Mouse (Mus musculus): ENCODE measurements around the gene Fut2. TPM values are rescaled to one million over a fixed set of nuclear protein-coding genes. Genes with fewer than 3 reads are reported as not detected.
A peak's percentile ranks its signal among the peaks of the same experiment; 100 is the strongest.

The Fut2 gene
- polyA plus RNA-seq, 1 experiment from 2014 or later: 0.86 TPM

GRCm38 (mm10) chr7:45701607-45702006, 35.4 kb upstream of the Fut2 start:
- Histone ChIP-seq H3K4me2 (peak overlapping the region; percentile 82), H3K9ac (peak overlapping the region; percentile 77; the same call in 1 of the 2 replicates), H3K27me3 (replicated peaks) (peaks cover 40% of the 10 kb centered on the region), H3K9me3 (no peaks in the 10 kb centered on the region), H3K27ac (replicated peaks) (no peak overlapping the region), H3K4me1 (peaks cover 49% of the 10 kb centered on the region), H3K4me3 (peak overlapping the region; percentile 51; the same call in 1 of the 2 replicates), H3K36me3 (no peaks in the 10 kb centered on the region)
- no peak for ATAC-seq (ENCODE audit: extremely low read depth, insufficient number of reproducible peaks, low FRiP score, low TSS enrichment)
- WGBS: 76% methylated on average over 11 of the region's 11 CpGs

- Histone ChIP-seq H3K9me3 (no peaks in the 10 kb centered on the region), H3K9ac (peak overlapping the region; percentile 77), H3K4me2 (peak overlapping the region; percentile 82), H3K27ac (replicated peaks) (peak overlapping the region; percentile 51), H3K27me3 (replicated peaks) (peaks cover 40% of the 10 kb centered on the region), H3K4me1 (peaks cover 44% of the 10 kb centered on the region), H3K36me3 (no peaks in the 10 kb centered on the region), H3K4me3 (peak overlapping the region; percentile 51)
- ATAC-seq (ENCODE audit: extremely low read depth, insufficient number of reproducible peaks, low FRiP score, low TSS enrichment): no peak
- 29% methylated on average over 11 of the region's 11 CpGs for WGBS
Measured at GRCm38 (mm10) chr7:45701072-45701471, 34.9 kb upstream of the Fut2 start.

GRCm38 (mm10) chr7:45700301-45701015, 34.3 kb upstream of the Fut2 start:
- H3K4me3 ChIP-seq: peak overlapping the region; percentile 51
- no peak for ATAC-seq (ENCODE audit: extremely low read depth, insufficient number of reproducible peaks, low FRiP score, low TSS enrichment)
- no peaks in the 10 kb centered on the region for H3K36me3 ChIP-seq
- peaks cover 40% of the 10 kb centered on the region for H3K27me3 ChIP-seq (replicated peaks)
- H3K9ac ChIP-seq: peak overlapping the region; percentile 76
- H3K4me2 ChIP-seq: peak overlapping the region; percentile 82
- no peaks in the 10 kb centered on the region for H3K9me3 ChIP-seq
- WGBS: 1% methylated on average over 20 of the region's 20 CpGs
- no peak overlapping the region for H3K27ac ChIP-seq (replicated peaks)
- H3K4me1 ChIP-seq: peaks cover 38% of the 10 kb centered on the region

DNA sequence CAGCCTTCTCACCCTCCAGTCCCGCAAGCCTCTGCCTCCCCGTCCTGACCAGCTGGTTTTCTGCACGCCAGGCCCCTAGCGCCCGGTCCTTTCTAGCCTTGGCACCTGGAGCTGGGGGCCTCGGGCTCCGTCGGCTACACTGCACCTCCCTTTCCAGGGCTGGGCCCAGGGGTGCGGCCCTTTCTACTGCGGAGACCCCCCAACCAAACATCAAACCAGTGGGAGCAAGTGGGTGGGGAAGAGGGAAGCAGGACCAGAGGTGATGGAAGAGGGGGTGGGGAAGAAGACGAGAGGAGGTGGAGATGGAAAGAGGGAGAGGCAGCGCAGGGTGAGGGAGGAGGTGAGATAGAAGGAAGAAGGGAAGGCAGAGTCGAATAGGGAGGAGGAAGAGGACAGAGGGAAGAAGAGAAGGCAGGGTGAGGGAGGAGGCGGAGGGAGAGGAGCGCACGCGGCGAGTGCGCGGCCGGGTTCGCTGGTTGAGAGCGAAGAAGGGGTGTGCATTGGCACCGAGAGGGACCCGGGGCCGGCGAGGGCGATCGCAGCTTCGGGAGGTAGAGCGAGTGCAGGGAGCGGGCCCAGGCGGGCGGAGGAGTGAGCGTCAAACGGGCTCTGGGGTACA, 33.4 kb upstream of the Fut2 start, which contains the start of gene Car11:
Gene Car11 (plus strand): TSS at position 321 of the 619 bp plus-strand sequence.
- H3K27ac ChIP-seq (replicated peaks): no peak within 1 kb of the TSS

DNA sequence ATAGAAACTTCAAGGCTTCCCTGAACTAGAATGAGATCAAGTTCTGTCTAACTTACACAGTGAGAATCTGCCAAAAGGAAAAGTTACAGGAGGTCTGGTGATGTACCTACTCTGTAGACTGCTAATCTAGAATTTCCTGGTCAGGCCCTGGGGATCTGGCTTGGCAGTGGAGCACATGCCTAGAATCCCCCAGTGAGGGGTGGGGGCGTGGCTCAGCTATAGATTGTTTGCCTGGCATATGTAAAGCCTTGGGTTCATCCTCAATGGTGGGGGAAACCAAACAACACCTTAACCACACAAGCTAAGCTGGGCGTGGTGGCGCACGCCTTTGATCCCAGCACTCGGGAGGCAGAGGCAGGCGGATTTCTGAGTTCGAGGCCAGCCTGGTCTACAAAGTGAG, 31.7 kb upstream of the Fut2 start:
- Histone ChIP-seq H3K4me1 (peaks cover 24% of the 10 kb centered on the region), H3K36me3 (no peaks in the 10 kb centered on the region), H3K4me3 (no peak overlapping the region), H3K27me3 (replicated peaks) (peaks cover 40% of the 10 kb centered on the region), H3K9ac (no peak overlapping the region), H3K27ac (replicated peaks) (no peak overlapping the region), H3K4me2 (no peak overlapping the region), H3K9me3 (no peaks in the 10 kb centered on the region)
- WGBS: 60% methylated on average over 6 of the region's 7 CpGs
- no peak for ATAC-seq (ENCODE audit: extremely low read depth, insufficient number of reproducible peaks, low FRiP score, low TSS enrichment)

More for the DNA sequence above, 33.4 kb upstream of the Fut2 start, which contains the start of gene Car11:
- Histone ChIP-seq H3K9me3 (no peaks in the 10 kb centered on the region), H3K27me3 (replicated peaks) (peaks cover 40% of the 10 kb centered on the region), H3K36me3 (no peaks in the 10 kb centered on the region), H3K4me2 (peak within 1 kb of the TSS; percentile 82), H3K9ac (peak within 1 kb of the TSS; percentile 76), H3K4me1 (peaks cover 35% of the 10 kb centered on the region), H3K4me3 (peak within 1 kb of the TSS; percentile 51)
- no peak for ATAC-seq (ENCODE audit: extremely low read depth, insufficient number of reproducible peaks, low FRiP score, low TSS enrichment)
- 2% methylated on average over 36 of the region's 36 CpGs for WGBS

DNA sequence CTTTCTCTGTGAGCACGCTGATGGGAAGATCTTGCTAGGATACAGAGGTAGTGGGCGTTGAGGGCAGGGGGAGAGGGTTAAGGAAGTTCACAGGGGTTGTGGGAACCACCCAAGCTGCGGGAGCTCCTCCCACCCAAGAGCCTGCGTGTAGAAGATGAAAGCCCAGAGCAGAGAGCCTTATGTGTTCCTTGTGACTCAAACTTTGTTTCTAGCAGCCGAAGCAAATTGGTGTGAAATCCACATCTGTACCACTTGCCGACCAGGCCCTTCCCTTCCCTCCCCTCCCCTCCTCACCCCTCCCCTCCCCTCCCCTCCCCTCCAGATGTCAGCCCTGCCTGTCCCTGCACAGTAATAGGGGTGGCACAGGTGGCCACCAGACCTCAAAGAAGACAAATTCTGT, 28.9 kb upstream of the Fut2 start:
- Histone ChIP-seq H3K4me2 (no peak overlapping the region), H3K36me3 (no peaks in the 10 kb centered on the region), H3K9ac (no peak overlapping the region), H3K4me1 (peaks cover 15% of the 10 kb centered on the region), H3K27me3 (replicated peaks) (peaks cover 25% of the 10 kb centered on the region), H3K9me3 (no peaks in the 10 kb centered on the region), H3K4me3 (no peak overlapping the region), H3K27ac (replicated peaks) (no peak overlapping the region)
- WGBS: 28% methylated on average over 6 of the region's 6 CpGs
- no peak for ATAC-seq (ENCODE audit: extremely low read depth, insufficient number of reproducible peaks, low FRiP score, low TSS enrichment)

DNA sequence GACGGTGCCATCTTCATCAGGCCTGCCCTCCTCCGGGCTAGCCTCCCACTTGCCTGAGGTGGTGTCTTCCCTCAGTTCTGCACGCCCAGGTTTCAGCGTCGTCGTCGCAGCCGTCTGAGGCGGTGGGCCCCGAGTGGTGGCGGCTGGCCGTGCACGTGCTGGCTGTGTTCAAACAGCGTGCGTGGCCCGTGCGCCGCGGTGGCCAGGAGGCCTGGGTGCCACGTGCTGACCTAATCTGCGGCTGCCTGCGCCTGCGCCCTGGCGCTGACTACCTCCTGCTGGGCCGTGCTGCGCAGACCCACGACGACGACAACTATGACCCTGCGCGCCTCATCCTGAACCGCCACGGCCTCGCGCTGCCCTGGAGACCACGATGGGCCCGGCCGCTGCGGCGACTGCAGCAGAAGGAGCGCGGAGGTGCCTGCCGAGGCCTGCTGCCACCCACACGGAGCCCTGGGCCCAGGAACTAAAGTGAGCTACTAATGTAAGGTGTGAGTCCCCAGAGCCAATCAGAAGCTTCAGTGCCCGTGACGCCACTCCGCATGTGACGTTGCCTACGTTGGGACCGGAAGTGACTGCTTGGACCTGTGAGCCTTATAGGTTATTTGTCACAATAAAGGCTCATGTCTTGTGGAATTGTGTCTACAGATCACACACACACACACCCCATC, 27.9 kb upstream of the Fut2 start, which contains the start of gene Sec1:
Gene Sec1 (minus strand): TSS at position 482 of the 671 bp plus-strand sequence.
- Histone ChIP-seq H3K4me2 (no peak within 1 kb of the TSS), H3K9me3 (no peaks in the 10 kb centered on the region), H3K4me1 (peaks cover 15% of the 10 kb centered on the region), H3K27ac (replicated peaks) (no peak within 1 kb of the TSS), H3K27me3 (replicated peaks) (peaks cover 15% of the 10 kb centered on the region), H3K4me3 (no peak within 1 kb of the TSS), H3K9ac (no peak within 1 kb of the TSS), H3K36me3 (no peaks in the 10 kb centered on the region)
- ATAC-seq (ENCODE audit: extremely low read depth, insufficient number of reproducible peaks, low FRiP score, low TSS enrichment): no peak
- WGBS: 86% methylated on average over 50 of the region's 50 CpGs

- no peak overlapping the region for H3K4me3 ChIP-seq
- H3K36me3 ChIP-seq: no peaks in the 10 kb centered on the region
- no peak for ATAC-seq (ENCODE audit: extremely low read depth, insufficient number of reproducible peaks, low FRiP score, low TSS enrichment)
- H3K9ac ChIP-seq: no peak overlapping the region
- H3K27ac ChIP-seq (replicated peaks): no peak overlapping the region
- H3K9me3 ChIP-seq: no peaks in the 10 kb centered on the region
- H3K27me3 ChIP-seq (replicated peaks): no peaks in the 10 kb centered on the region
- peaks cover 17% of the 10 kb centered on the region for H3K4me1 ChIP-seq
- 48% methylated on average over 2 of the region's 2 CpGs for WGBS
- no peak overlapping the region for H3K4me2 ChIP-seq
Measured at GRCm38 (mm10) chr7:45692364-45692763, 26.2 kb upstream of the Fut2 start.

- 0 out of 2 replicates have a peak, but pooled peaks cover 3% of the 10 kb centered on the region for H3K27me3 ChIP-seq (replicated peaks)
- H3K4me3 ChIP-seq: no peak overlapping the region
- 11% methylated on average over 11 of the region's 11 CpGs for WGBS
- H3K27ac ChIP-seq (replicated peaks): peak overlapping the region; percentile 58
- peak overlapping the region; percentile 6; the same call in 1 of the 2 replicates for H3K4me2 ChIP-seq
- H3K36me3 ChIP-seq: no peaks in the 10 kb centered on the region
- peaks cover 17% of the 10 kb centered on the region for H3K4me1 ChIP-seq
- no peaks in the 10 kb centered on the region for H3K9me3 ChIP-seq
- H3K9ac ChIP-seq: peak overlapping the region; percentile 60; the same call in 1 of the 2 replicates
- ATAC-seq (ENCODE audit: extremely low read depth, insufficient number of reproducible peaks, low FRiP score, low TSS enrichment): peak; percentile 10; the same call in 1 of the 2 replicates
Measured at GRCm38 (mm10) chr7:45689800-45690199, 23.6 kb upstream of the Fut2 start.

DNA sequence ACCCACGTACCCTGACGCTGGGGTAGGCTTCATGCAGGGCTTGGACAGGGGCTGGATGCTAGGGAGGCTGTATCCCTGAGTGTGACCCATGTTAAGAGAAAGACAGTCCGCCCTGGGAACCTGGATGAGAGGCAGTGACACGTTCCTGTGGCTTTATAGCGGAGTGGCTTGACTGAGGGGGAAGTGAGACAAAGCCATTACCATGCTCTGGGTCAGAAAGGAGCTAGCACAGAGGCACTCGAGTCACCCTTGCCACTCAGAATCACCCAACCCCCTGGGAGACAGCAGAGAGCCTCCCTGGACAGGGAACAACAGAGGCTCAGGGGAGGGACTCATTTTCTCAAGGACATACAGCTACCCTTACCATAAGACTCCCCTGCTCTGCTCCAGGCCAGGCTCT, 22.9 kb upstream of the Fut2 start:
- no peak overlapping the region for H3K4me2 ChIP-seq
- H3K4me3 ChIP-seq: no peak overlapping the region
- H3K9ac ChIP-seq: peak overlapping the region; percentile 60
- H3K27me3 ChIP-seq (replicated peaks): peaks cover 9% of the 10 kb centered on the region; the same call in 1 of the 2 replicates
- H3K36me3 ChIP-seq: no peaks in the 10 kb centered on the region
- H3K27ac ChIP-seq (replicated peaks): 0 out of 2 replicates have a peak overlapping the region, but pooled peaks have one; percentile 58
- H3K4me1 ChIP-seq: peaks cover 17% of the 10 kb centered on the region
- ATAC-seq (ENCODE audit: extremely low read depth, insufficient number of reproducible peaks, low FRiP score, low TSS enrichment): no peak
- no peaks in the 10 kb centered on the region for H3K9me3 ChIP-seq
- WGBS: 54% methylated on average over 6 of the region's 6 CpGs

DNA sequence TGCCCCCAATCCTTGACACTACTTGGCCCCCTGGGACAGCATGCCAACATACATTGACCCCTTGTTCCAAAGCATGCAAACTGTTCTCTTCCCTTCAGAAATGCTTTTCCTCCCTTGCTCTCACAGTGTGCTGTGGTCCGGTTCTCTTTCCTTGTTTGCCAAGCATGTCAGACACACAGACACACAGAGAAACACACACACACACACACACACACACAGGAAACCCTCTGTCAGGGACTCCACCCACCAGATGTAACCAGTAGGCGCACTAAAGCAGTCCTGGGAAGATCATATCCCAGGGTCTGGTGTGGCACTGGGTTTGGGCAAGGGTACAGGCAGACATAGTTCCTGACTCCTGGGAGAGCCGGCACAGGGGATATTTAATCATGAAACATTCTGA, 20.6 kb upstream of the Fut2 start:
- Histone ChIP-seq H3K27me3 (replicated peaks) (peaks cover 17% of the 10 kb centered on the region; the same call in 1 of the 2 replicates), H3K9ac (no peak overlapping the region), H3K27ac (replicated peaks) (no peak overlapping the region), H3K4me1 (peaks cover 24% of the 10 kb centered on the region), H3K4me3 (no peak overlapping the region), H3K4me2 (no peak overlapping the region), H3K36me3 (no peaks in the 10 kb centered on the region), H3K9me3 (no peaks in the 10 kb centered on the region)
- WGBS: 74% methylated on average over 3 of the region's 3 CpGs
- no peak for ATAC-seq (ENCODE audit: extremely low read depth, insufficient number of reproducible peaks, low FRiP score, low TSS enrichment)
